Mouse (Mus musculus) erythroblast, embryonic 14.5 days (primary cell): ENCODE measurements around the gene Lgals1. TPM values are rescaled to one million over a fixed set of nuclear protein-coding genes. Genes with fewer than 3 reads are reported as not detected.

Experiments
- H3K27me3 ChIP-seq: 2 replicates; pipeline ENCODE4 v1.6.1; 2012; ENCODE audit warnings: inconsistent platforms; ENCODE audit not compliant: control insufficient read depth
- H3K36me3 ChIP-seq: 2 replicates; pipeline ENCODE4 v1.6.1; 2012; ENCODE audit warnings: mild to moderate bottlenecking, inconsistent platforms; ENCODE audit not compliant: control insufficient read depth
- H3K4me1 ChIP-seq: 2 replicates; pipeline ENCODE4 v1.6.1; 2012; ENCODE audit warnings: inconsistent platforms; ENCODE audit not compliant: control insufficient read depth
- H3K4me3 ChIP-seq: replicated peaks from 2 replicates; pipeline ENCODE3; 2012; ENCODE audit warnings: moderate library complexity, mild to moderate bottlenecking, inconsistent platforms
- H3K9me3 ChIP-seq: 2 replicates; pipeline ENCODE4 v1.6.1; 2012; ENCODE audit warnings: low read length, inconsistent platforms, mixed read lengths; ENCODE audit not compliant: control insufficient read depth
- GATA1 ChIP-seq: IDR thresholded peaks from 2 replicates; pipeline ENCODE4 v1.6.1; 2012; ENCODE audit warnings: low read length, inconsistent platforms, mixed read lengths
- TAL1 ChIP-seq: IDR thresholded peaks from 3 replicates; pipeline ENCODE4 v1.6.1; 2012; ENCODE audit warnings: low read length, inconsistent platforms, mixed read lengths
- polyA plus RNA-seq: library from polyadenylated mRNA; stranded (reverse); fragments of >175 nt; gene quantifications from 2 replicates; pipeline ENCODE4 v1.2.3, GENCODE M21; 2012

The Lgals1 gene
- polyA plus RNA-seq, 1 experiment: 121 TPM

DNA sequence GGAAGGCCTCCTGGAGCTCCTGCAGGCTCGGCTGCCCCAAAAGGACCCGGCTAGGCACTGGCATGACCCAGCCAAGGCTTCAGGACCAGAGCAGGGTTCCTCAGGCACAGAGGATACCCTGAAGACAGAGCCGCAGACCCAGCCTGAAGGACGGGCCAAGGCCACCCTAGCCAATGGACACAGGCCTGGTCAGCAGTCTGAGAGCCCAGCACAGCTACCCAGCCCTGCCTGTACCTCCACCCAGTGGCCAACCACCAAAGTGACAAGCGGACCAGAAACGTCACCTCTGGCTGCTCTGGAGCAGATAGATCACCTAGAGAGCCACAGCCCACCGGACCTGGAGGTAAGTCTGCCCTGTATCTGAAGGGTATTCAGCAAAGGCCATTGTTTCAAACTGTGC, 47.4 kb downstream of the Lgals1 start:
- no peak for TF ChIP-seq TAL1
- no peak for TF ChIP-seq GATA1
- peaks cover 3% of the 10 kb centered on the region for H3K27me3 ChIP-seq
- no peaks in the 10 kb centered on the region for H3K9me3 ChIP-seq
- peaks cover 4% of the 10 kb centered on the region for H3K4me1 ChIP-seq
- no peaks in the 10 kb centered on the region for H3K36me3 ChIP-seq
- no peak overlapping the region for H3K4me3 ChIP-seq

DNA sequence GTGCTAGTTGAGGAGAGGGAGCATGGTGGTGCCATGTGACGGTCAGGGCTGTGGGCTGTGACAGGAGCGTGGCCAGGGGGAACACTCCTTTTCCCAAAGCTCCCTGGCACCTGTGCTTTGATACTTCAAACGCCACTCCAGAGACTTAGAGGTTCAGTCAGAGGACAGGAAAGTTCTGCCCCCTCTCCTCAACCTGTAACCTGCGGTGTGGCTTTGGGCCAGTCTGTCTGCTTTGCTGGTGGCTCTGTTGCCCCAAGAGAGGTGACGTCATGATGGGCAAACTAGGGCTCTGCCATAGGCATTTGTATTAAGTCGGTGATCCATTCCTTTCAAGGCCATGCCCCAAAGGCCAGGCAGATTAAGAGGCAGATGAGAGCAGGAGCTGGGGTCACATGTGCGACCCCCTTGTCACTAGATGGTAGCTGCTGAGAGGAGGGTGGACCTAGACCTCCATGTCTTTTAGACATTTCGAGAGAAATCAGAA, 51.2 kb downstream of the Lgals1 start:
- no peaks in the 10 kb centered on the region for H3K9me3 ChIP-seq
- peaks cover 16% of the 10 kb centered on the region for H3K4me1 ChIP-seq
- no peaks in the 10 kb centered on the region for H3K36me3 ChIP-seq
- no peak overlapping the region for H3K4me3 ChIP-seq
- TF ChIP-seq GATA1 (no peak), TAL1 (no peak)
- peaks cover 3% of the 10 kb centered on the region for H3K27me3 ChIP-seq

DNA sequence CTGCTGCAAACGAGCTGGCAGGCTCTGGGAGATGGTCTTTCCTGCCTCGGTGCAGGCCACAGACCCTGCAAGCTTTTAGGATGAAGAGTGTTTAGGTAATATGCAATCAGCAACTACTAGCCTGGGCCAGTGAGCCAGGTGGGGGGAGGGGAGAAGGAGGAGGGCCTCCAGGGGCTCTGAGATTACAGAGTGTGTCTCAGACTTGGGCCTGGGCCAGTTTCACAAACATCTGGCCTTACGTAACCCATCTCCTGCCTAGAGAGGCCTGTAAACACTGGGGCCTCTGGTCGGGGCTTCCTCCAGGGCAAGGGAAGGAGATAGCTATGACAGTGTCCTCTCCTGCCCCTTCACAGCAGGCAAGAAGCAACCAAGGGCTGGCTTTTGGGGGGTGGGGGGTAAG, 52.4 kb downstream of the Lgals1 start:
- no peak overlapping the region for H3K4me3 ChIP-seq
- TF ChIP-seq GATA1 (no peak), TAL1 (no peak)
- H3K4me1 ChIP-seq: peaks cover 24% of the 10 kb centered on the region

More for the DNA sequence above, 52.4 kb downstream of the Lgals1 start:
- H3K27me3 ChIP-seq: peaks cover 3% of the 10 kb centered on the region
- no peaks in the 10 kb centered on the region for H3K9me3 ChIP-seq
- H3K36me3 ChIP-seq: no peaks in the 10 kb centered on the region

Other genes with a start within 250 kb of the Lgals1 start
- 0.01 TPM in 1 of 2 replicates, not detected in the other for gene Elfn2, start 208.0 kb upstream of the Lgals1 start, polyA plus RNA-seq
- 0.10 and 0.13 TPM in 2 replicates for gene Mfng, start 153.2 kb upstream of the Lgals1 start, polyA plus RNA-seq
- gene Card10, start 123.7 kb upstream of the Lgals1 start, polyA plus RNA-seq: 0.01 and 0.02 TPM in 2 replicates
- gene Cdc42ep1, start 84.1 kb upstream of the Lgals1 start, polyA plus RNA-seq: 0.04 and 0.05 TPM in 2 replicates
- not detected in 2 replicates for gene Lgals2, start 71.2 kb upstream of the Lgals1 start, polyA plus RNA-seq
- 13.3 and 13.7 TPM in 2 replicates for gene Gga1, start 49.5 kb upstream of the Lgals1 start, polyA plus RNA-seq
- gene Gm49510, start 27.1 kb upstream of the Lgals1 start, polyA plus RNA-seq: 0.04 TPM in 1 of 2 replicates, not detected in the other
- gene Sh3bp1, start 27.0 kb upstream of the Lgals1 start, polyA plus RNA-seq: 13.6 and 16.2 TPM in 2 replicates
- gene Pdxp, start 12.8 kb upstream of the Lgals1 start, polyA plus RNA-seq: 2.1 and 3.0 TPM in 2 replicates
- gene Nol12, start 8.2 kb downstream of the Lgals1 start, polyA plus RNA-seq: 3.9 and 5.4 TPM in 2 replicates
- gene Triobp, start 21.0 kb downstream of the Lgals1 start, polyA plus RNA-seq: 19.1 and 20.3 TPM in 2 replicates
- gene H1f0, start 101.7 kb downstream of the Lgals1 start, polyA plus RNA-seq: 15.5 and 19.5 TPM in 2 replicates
- 0.06 TPM in 1 of 2 replicates, not detected in the other for gene Galr3, start 115.2 kb downstream of the Lgals1 start, polyA plus RNA-seq
- gene Ankrd54, start 136.2 kb downstream of the Lgals1 start, polyA plus RNA-seq: 13.6 and 25.2 TPM in 2 replicates
- 1.8 and 3.6 TPM in 2 replicates for gene Eif3l, start 148.5 kb downstream of the Lgals1 start, polyA plus RNA-seq
- gene Micall1, start 182.2 kb downstream of the Lgals1 start, polyA plus RNA-seq: 0.05 and 0.09 TPM in 2 replicates
- gene Polr2f, start 214.3 kb downstream of the Lgals1 start, polyA plus RNA-seq: 13.8 and 15.3 TPM in 2 replicates
- gene 1700088E04Rik, start 214.5 kb downstream of the Lgals1 start, polyA plus RNA-seq: not detected in 2 replicates
- not detected in 2 replicates for gene Sox10, start 238.5 kb downstream of the Lgals1 start, polyA plus RNA-seq